Mouse (Mus musculus) G1E (cell line): Measurements from ENCODE around the gene Alcam. TPM values are rescaled to one million over a fixed set of nuclear protein-coding genes. Genes with fewer than 3 reads are reported as not detected.

ENCODE experiments used
- ATAC-seq: 2 replicates; pipeline ENCODE4 v1.8.0; 2016; ENCODE audit warnings: mild to moderate bottlenecking; ENCODE audit not compliant: insufficient number of reproducible peaks, poor library complexity, low FRiP score, severe bottlenecking; ENCODE audit errors: extremely low read depth
- DNase-seq: peaks from one replicate; pipeline ENCODE4 v3.0.0; 2012; ENCODE audit warnings: low spot score
- H3K27me3 ChIP-seq: 2 replicates; pipeline ENCODE4 v1.6.1; 2012; ENCODE audit warnings: mild to moderate bottlenecking, low read length, inconsistent platforms; ENCODE audit not compliant: insufficient read depth
- H3K36me3 ChIP-seq: replicated peaks from 2 replicates; pipeline ENCODE3; 2012; ENCODE audit warnings: mild to moderate bottlenecking, inconsistent platforms
- H3K4me1 ChIP-seq: 2 replicates; pipeline ENCODE4 v1.6.1; 2012; ENCODE audit warnings: low read depth, low read length, inconsistent platforms, mixed read lengths; ENCODE audit not compliant: insufficient read depth
- H3K4me3 ChIP-seq: 2 replicates; pipeline ENCODE4 v1.5.1; 2012; ENCODE audit warnings: low read depth, mild to moderate bottlenecking, inconsistent platforms, low read length, moderate library complexity, mixed read lengths
- H3K9me3 ChIP-seq: replicated peaks from 2 replicates; pipeline ENCODE4 v1.6.1; 2012; ENCODE audit warnings: inconsistent platforms
- CTCF ChIP-seq: IDR thresholded peaks from 2 replicates; pipeline ENCODE4 v1.5.1; 2012; ENCODE audit warnings: low read depth, low read length, inconsistent platforms, mixed read lengths
- GATA1 ChIP-seq: IDR thresholded peaks from 2 replicates; pipeline ENCODE4 v1.6.1; 2012; ENCODE audit warnings: borderline replicate concordance, low read length, inconsistent platforms, mixed read lengths
- GATA2 ChIP-seq: IDR thresholded peaks from 2 replicates; pipeline ENCODE4 v1.6.1; 2012; ENCODE audit warnings: low read depth, low read length, inconsistent platforms, borderline replicate concordance
- POLR2AphosphoS5 ChIP-seq: IDR thresholded peaks from 2 replicates; pipeline ENCODE4 v1.6.1; 2012; ENCODE audit warnings: low read depth, low read length, inconsistent platforms; ENCODE audit not compliant: insufficient replicate concordance
- TAL1 ChIP-seq: conservative IDR thresholded peaks from 2 replicates; pipeline ENCODE4 v1.6.1; 2012; ENCODE audit warnings: low read depth, low read length, inconsistent platforms, mixed read lengths
- polyA plus RNA-seq: library from polyadenylated mRNA; stranded (reverse); fragments of >175 nt; gene quantifications from 2 replicates; pipeline ENCODE4 v1.2.3, GENCODE M21; 2012
- total RNA-seq, 2 experiments: library from RNA; stranded (forward) in 1 of 2; stranded (reverse) in 1 of 2; fragments of 200-1000 nt in 1 of 2; fragments of >200 nt in 1 of 2; fragmentation: Nextera tagmentation in 1 of 2; gene quantifications; 2 replicates each; pipeline ENCODE4 v1.2.3; 2014 to 2017

The Alcam gene
- total and polyA plus RNA-seq, 3 experiments: 0.11 TPM; not detected in 2

DNA sequence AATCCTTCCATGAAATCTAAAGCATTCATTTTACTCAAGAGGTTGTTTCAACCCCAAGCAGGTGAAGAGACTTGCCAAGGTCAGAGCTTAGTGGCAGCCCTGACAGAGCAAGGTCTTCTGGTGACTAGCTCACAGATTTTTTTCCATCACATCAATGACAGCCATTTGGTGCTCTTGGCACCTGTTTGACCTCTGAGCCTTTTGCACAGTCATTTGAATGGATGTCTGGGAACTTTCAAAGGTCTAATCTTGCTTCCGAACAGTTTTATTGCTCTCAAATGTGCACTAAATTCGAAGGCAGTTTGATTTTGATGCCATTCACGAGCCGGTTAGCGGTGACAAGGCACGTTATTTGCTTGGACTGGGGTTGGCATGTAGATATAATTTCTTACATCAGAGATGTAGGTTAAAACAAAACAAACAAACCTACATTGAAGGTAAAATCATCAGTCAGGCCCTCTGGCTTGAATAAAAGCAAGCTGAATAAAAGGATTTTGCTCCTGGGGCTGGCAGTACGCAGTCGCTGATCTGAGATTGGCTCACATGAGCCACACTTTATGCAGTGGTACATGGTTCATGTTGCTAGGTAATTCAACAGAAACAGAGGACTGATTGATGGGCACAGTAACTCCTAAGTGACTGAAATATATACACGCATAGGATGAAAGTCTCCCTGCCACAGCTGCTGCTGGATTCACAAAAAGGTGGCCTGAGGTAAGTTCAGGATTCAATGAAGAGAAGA, 150.9 kb downstream of the Alcam start:
- Histone ChIP-seq H3K9me3 (no peaks in the 10 kb centered on the region; the same call in 1 of the 2 replicates), H3K4me1 (no peaks in the 10 kb centered on the region), H3K27me3 (no peaks in the 10 kb centered on the region), H3K36me3 (no peaks in the 10 kb centered on the region), H3K4me3 (no peak overlapping the region)
- DNase-seq (no peak), ATAC-seq (no peak)
- TF ChIP-seq CTCF: no peak
- no peak for TF ChIP-seq TAL1
- no peak for TF ChIP-seq GATA1
- TF ChIP-seq POLR2AphosphoS5: no peak
- TF ChIP-seq GATA2: no peak

DNA sequence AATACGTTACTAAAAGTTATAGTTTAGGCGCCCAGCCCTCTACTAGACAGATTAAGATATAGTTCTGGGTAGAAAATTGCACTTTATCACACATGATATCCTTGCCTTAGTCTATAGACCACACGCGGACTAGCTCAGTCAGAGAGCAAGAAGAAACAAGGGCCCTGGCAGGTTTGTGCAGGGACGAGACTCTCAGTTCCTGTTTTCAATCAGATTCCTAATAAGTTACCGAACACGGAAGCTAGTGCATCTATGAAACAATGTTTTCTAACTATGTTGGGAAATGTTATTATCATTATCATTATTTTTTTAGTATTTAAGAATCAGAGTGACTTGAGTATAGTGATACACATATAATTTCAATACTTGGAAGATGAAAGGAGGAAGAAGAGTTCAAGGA, 152.1 kb downstream of the Alcam start:
- Histone ChIP-seq H3K4me1 (no peaks in the 10 kb centered on the region), H3K4me3 (no peak overlapping the region), H3K36me3 (no peaks in the 10 kb centered on the region), H3K27me3 (no peaks in the 10 kb centered on the region), H3K9me3 (no peaks in the 10 kb centered on the region; the same call in 1 of the 2 replicates)
- DNase-seq (no peak), ATAC-seq (no peak)
- TF ChIP-seq GATA1 (no peak), GATA2 (no peak), CTCF (no peak), TAL1 (no peak), POLR2AphosphoS5 (no peak)

DNA sequence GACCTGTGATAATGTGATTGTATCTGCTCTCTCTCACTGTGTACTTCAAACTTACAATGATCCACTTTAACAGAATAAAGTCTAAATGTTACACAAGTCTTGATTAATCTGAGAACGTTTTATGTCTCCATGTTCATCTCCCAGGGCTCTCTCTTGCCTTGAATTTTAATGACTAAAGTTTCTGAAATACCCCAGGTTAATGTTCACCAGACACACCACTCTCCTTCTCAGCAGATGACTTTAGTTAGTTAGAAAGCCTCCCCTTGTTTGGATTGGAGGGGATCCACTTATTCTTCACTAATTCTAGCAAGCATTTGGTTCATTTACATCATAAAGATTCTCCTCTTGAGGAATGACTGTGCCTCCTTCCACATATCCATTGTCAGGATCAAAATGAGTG, 157.5 kb downstream of the Alcam start:
- H3K36me3 ChIP-seq: no peaks in the 10 kb centered on the region
- H3K27me3 ChIP-seq: no peaks in the 10 kb centered on the region
- no peak for ATAC-seq
- DNase-seq: no peak
- no peaks in the 10 kb centered on the region for H3K4me1 ChIP-seq
- H3K4me3 ChIP-seq: no peak overlapping the region
- TF ChIP-seq GATA2 (no peak), CTCF (no peak), TAL1 (no peak)
- H3K9me3 ChIP-seq: no peaks in the 10 kb centered on the region; the same call in none of the 2 replicates

DNA sequence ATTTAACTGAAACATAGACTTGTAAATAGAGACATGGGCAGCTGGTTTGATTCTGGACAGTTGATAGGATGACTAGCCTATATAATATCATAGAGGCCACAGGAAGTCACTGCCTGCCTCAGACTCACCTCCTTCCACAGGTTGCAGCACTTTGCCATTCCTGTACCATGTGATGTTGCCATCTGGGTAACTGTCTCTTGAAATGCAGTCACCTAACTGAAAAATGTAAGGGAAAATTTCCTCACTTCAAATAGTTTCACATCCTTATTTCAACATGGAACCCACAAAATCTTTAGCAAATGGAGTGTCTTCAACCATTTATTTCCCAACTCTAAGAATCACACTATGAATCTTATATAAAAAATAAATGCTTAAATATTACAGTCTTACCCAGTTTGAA, 158.3 kb downstream of the Alcam start:
- TF ChIP-seq TAL1 (no peak), CTCF (no peak), POLR2AphosphoS5 (no peak), GATA2 (no peak), GATA1 (no peak)
- no peaks in the 10 kb centered on the region; the same call in 1 of the 2 replicates for H3K9me3 ChIP-seq
- H3K4me1 ChIP-seq: no peaks in the 10 kb centered on the region
- H3K27me3 ChIP-seq: no peaks in the 10 kb centered on the region
- DNase-seq: no peak
- no peak overlapping the region for H3K4me3 ChIP-seq
- H3K36me3 ChIP-seq: no peaks in the 10 kb centered on the region
- ATAC-seq: no peak

DNA sequence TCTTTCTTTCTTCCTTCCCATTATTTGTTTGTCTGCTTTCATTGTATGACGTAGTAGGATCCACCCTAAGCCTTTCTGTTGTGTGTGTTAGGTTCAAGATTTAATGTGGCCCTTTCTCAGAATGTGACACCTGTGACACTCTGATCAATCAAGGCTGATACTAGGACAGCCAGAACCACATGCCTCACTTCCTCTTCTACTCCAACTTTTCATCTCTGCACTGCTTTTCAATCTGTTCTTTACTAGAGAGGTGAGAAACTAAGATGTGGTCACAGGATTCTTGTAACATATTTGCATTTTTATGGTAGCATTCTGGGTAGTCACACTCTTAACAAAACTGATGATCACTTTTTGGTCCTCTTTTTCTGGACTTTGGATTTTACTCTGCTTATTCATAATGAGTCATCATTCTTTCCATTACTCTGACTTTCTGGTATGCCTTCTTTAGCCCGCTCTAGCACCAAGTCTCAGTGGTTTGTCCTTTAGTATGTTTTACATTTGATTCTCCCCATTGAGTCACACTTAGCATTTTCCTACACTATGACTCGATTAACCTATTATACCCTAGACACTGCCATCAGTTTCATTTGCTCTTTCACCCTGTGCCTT, 161.3 kb downstream of the Alcam start:
- Histone ChIP-seq H3K4me1 (no peaks in the 10 kb centered on the region), H3K4me3 (no peak overlapping the region), H3K9me3 (no peaks in the 10 kb centered on the region; the same call in 1 of the 2 replicates), H3K36me3 (no peaks in the 10 kb centered on the region), H3K27me3 (no peaks in the 10 kb centered on the region)
- DNase-seq: no peak
- no peak for ATAC-seq
- TF ChIP-seq CTCF (no peak), POLR2AphosphoS5 (no peak), GATA1 (no peak)

DNA sequence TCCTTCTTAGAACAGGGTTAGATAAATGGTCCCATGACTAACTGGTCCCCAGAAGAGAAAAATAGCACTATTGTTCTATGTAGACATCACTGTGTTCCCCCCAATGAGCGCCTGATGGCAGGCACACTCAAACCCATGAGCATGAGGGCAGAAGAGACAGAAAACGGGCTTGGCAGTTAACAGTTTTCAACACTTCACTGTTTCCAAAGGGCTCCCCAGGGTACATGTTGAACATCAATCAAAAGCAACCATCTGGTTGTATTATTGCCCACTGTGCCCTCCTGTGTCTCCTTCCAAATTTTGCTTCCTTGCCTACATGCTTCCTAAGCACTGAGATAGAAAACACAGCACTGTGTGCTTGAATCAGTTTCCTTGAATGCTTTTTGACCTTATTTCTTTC, 173.7 kb downstream of the Alcam start:
- Histone ChIP-seq H3K27me3 (no peaks in the 10 kb centered on the region), H3K36me3 (no peaks in the 10 kb centered on the region), H3K4me1 (no peaks in the 10 kb centered on the region), H3K9me3 (peaks cover 5% of the 10 kb centered on the region), H3K4me3 (no peak overlapping the region)
- no peak for DNase-seq
- ATAC-seq: no peak
- TF ChIP-seq TAL1: no peak
- TF ChIP-seq CTCF: no peak
- TF ChIP-seq POLR2AphosphoS5: no peak
- no peak for TF ChIP-seq GATA1

DNA sequence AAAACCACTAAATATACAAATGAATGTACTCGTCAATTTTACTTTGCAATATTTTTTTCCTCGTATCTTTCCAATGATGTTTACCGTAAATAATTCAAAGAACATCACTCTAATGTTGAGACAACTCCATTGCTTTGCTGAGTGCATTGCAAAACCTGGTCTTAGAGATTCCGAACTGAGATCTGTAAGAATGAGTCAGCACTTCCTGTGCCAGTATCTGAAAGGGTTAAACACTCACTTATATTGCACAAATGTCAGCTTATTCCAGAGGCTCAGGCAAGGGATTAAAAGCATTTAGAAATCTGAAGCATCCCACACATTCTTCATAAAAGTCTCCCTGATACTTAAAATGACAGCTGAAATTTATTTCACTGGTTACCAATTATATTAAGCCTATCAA, 188.8 kb downstream of the Alcam start:
- ATAC-seq: no peak
- Histone ChIP-seq H3K27me3 (no peaks in the 10 kb centered on the region), H3K9me3 (no peaks in the 10 kb centered on the region), H3K4me1 (no peaks in the 10 kb centered on the region), H3K4me3 (no peak overlapping the region), H3K36me3 (no peaks in the 10 kb centered on the region)
- no peak for DNase-seq
- TF ChIP-seq POLR2AphosphoS5 (no peak), TAL1 (no peak), GATA1 (no peak)
